Comparison of ENCODE assay signal across 15 mouse cellular contexts in the genomic region with DNA sequence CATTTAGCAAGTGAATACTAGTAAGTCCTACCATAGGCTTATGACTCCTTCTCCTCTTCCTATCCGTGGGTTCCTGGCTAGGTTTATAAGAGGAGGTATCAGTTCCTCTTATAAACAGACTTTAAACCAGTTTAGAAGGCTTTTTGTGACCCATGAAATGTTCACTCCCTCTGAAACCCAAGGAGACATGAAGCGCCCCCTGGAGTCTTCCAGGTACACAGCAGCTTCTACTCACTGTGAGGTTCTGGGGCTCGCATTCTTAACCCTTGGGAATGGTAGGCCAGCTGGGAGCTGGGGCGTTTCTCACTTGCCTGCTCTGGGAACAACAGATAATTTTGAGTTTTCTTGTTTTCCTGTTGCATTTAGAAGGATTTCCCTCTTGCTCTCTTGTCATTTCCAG. TPM values are rescaled to one million over a fixed set of nuclear protein-coding genes. Genes with fewer than 3 reads are reported as not detected.
DNase-seq lines count a peak whose midpoint lies in the region; ATAC-seq and TF ChIP-seq lines count a peak whose summit lies in the region.
"Had no signal": no experiment of that assay in that cellular context is flagged by ENCODE, and none has a peak within 500 bp of the region (broad histone marks: within the 10 kb centered on the region; RNA-seq: fewer than 3 reads in every experiment).

No protein-coding gene starts in this region.

- H3K9ac ChIP-seq in intestine, postnatal 0 days (ENCODE audit: low read depth, low read length): no peak overlapping the region
- H3K9ac ChIP-seq in intestine, embryonic 16.5 days (ENCODE audit: low read depth, low read length): no peak overlapping the region
- no peak overlapping the region for H3K9ac ChIP-seq in CH12.LX (ENCODE audit: insufficient read depth, low read depth)
- no peak overlapping the region for H3K9ac ChIP-seq in liver, embryonic 14.5 days (replicated peaks)
- H3K9ac ChIP-seq: neural tube, embryonic 12.5 days had no signal

- no peak overlapping the region for H3K4me3 ChIP-seq in intestine, postnatal 0 days (ENCODE audit: low read depth, low read length)
- H3K4me3 ChIP-seq in intestine, embryonic 16.5 days (ENCODE audit: low read length): no peak overlapping the region
- H3K4me3 ChIP-seq in CH12.LX (replicated peaks in 1 of 3; ENCODE audit: low read depth in 2 of 3, low read length in 2 of 3, poor library complexity in 1 of 3): no peak overlapping the region
- H3K4me3 ChIP-seq in liver, embryonic 14.5 days (ENCODE audit: insufficient read depth in 1 of 2, low read depth in 2 of 2, low read length in 2 of 2): no peak overlapping the region
- no peak overlapping the region for H3K4me3 ChIP-seq in limb, embryonic 10.5 days
- H3K4me3 ChIP-seq: midbrain, embryonic 10.5 days; neural tube, embryonic 12.5 days had no signal

- no peak overlapping the region for H3K27ac ChIP-seq in intestine, postnatal 0 days (ENCODE audit: low read depth, low read length)
- H3K27ac ChIP-seq in intestine, embryonic 16.5 days (ENCODE audit: low read length): no peak overlapping the region
- no peak overlapping the region for H3K27ac ChIP-seq in CH12.LX (ENCODE audit: insufficient read depth, low read depth)
- no peak overlapping the region for H3K27ac ChIP-seq in liver, embryonic 14.5 days
- H3K27ac ChIP-seq in limb, embryonic 10.5 days: no peak overlapping the region
- H3K27ac ChIP-seq: midbrain, embryonic 10.5 days; neural tube, embryonic 12.5 days had no signal

- in situ Hi-C loops in CH12.LX (cut with MboI; ENCODE audit: low pct_ligation_motif_present, low pct_unique_long_range_greater_than_20kb, low sequenced_read_pairs): no loop called here

- no peaks in the 10 kb centered on the region for H3K9me3 ChIP-seq in intestine, postnatal 0 days (ENCODE audit: control insufficient read depth)
- H3K9me3 ChIP-seq in intestine, embryonic 16.5 days (ENCODE audit: control insufficient read depth, low read length): no peaks in the 10 kb centered on the region
- peaks cover 4% of the 10 kb centered on the region for H3K9me3 ChIP-seq in CH12.LX (replicated peaks; ENCODE audit: low read length)
- no peaks in the 10 kb centered on the region for H3K9me3 ChIP-seq in liver, embryonic 14.5 days (ENCODE audit: control insufficient read depth, low read length)
- no peaks in the 10 kb centered on the region for H3K9me3 ChIP-seq in limb, embryonic 10.5 days (replicated peaks)
- H3K9me3 ChIP-seq: midbrain, embryonic 10.5 days; neural tube, embryonic 12.5 days had no signal

- no peaks in the 10 kb centered on the region for H3K4me1 ChIP-seq in intestine, postnatal 0 days (replicated peaks; ENCODE audit: control insufficient read depth, insufficient read depth, low read length)
- H3K4me1 ChIP-seq in intestine, embryonic 16.5 days (ENCODE audit: control insufficient read depth, insufficient read depth, low read length): no peaks in the 10 kb centered on the region
- no peaks in the 10 kb centered on the region for H3K4me1 ChIP-seq in CH12.LX (ENCODE audit: control insufficient read depth in 1 of 2, insufficient read depth in 2 of 2)
- peaks cover 13 to 16% of the 10 kb centered on the region in 2 experiments for H3K4me1 ChIP-seq in liver, embryonic 14.5 days (replicated peaks; ENCODE audit: control insufficient read depth in 2 of 2, insufficient read depth in 2 of 2, low read length in 1 of 2)
- no peaks in the 10 kb centered on the region for H3K4me1 ChIP-seq in limb, embryonic 10.5 days
- H3K4me1 ChIP-seq: midbrain, embryonic 10.5 days; neural tube, embryonic 12.5 days had no signal

- TF ChIP-seq EP300 in CH12.LX (IDR thresholded peaks at IDR 0.05; ENCODE audit: low read length): no peak
- no peak for TF ChIP-seq EP300 in liver, embryonic 14.5 days (IDR thresholded peaks at IDR 0.05; ENCODE audit: low read depth)

- TF ChIP-seq CTCF in intestine, postnatal 0 days (IDR thresholded peaks at IDR 0.05; ENCODE audit: low read depth): 0 out of 2 replicates have a peak, but pooled peaks have one; percentile 5
- TF ChIP-seq CTCF in CH12.LX (conservative IDR thresholded peaks at IDR 0.05 in 1 of 2, IDR thresholded peaks at IDR 0.05 in 1 of 2; ENCODE audit: low read depth in 2 of 2, low read length in 2 of 2): peak in 1 of 2 experiments; percentile 27; a peak in 2 of 4 replicates
- TF ChIP-seq CTCF in liver, embryonic 14.5 days (IDR thresholded peaks at IDR 0.05; ENCODE audit: low read depth): peak; percentile 77

- dilution Hi-C loops in CH12.LX (cut with MboI; ENCODE audit: extremely low pct_ligation_motif_present, extremely low pct_unique_long_range_greater_than_20kb, low sequenced_read_pairs): no loop called here

- TF ChIP-seq RAD21 in CH12.LX (IDR thresholded peaks at IDR 0.05; ENCODE audit: low read depth, low read length): no peak

- DNase-seq in CH12.LX (ENCODE audit: extremely low read depth) (peak; percentile 10), ZHBTc4 (ENCODE audit: low read depth, low spot score) (peak; percentile 20)
- peak in 2 of 3 experiments; percentile 11 to 26 for DNase-seq in liver, embryonic 14.5 days (ENCODE audit: low read depth in 3 of 3, low spot score in 3 of 3)
- no peak for DNase-seq in urinary bladder, postnatal 10 days (ENCODE audit: low spot score)
- no peak for DNase-seq in urinary bladder, postnatal 4 days (ENCODE audit: low spot score in 2 of 2)
- DNase-seq in limb, embryonic 10.5 days (ENCODE audit: low spot score): no peak
- DNase-seq: cerebellum, postnatal 14 days; kidney, postnatal 10 days; lung, postnatal 14 days; thymus, postnatal 14 days had no signal

- H3K79me2 ChIP-seq in CH12.LX (replicated peaks; ENCODE audit: control insufficient read depth, extremely low read depth, insufficient read depth, poor library complexity, severe bottlenecking): no peaks in the 10 kb centered on the region

- no peaks in the 10 kb centered on the region for H3K27me3 ChIP-seq in intestine, postnatal 0 days (replicated peaks; ENCODE audit: control insufficient read depth, insufficient read depth, low read length)
- no peaks in the 10 kb centered on the region for H3K27me3 ChIP-seq in intestine, embryonic 16.5 days (replicated peaks; ENCODE audit: control insufficient read depth, insufficient read depth, low read length)
- H3K27me3 ChIP-seq in CH12.LX (replicated peaks): peaks cover 4% of the 10 kb centered on the region
- H3K27me3 ChIP-seq in liver, embryonic 14.5 days (ENCODE audit: control insufficient read depth, insufficient read depth, low read length): no peaks in the 10 kb centered on the region
- H3K27me3 ChIP-seq in limb, embryonic 10.5 days (ENCODE audit: low read depth, poor library complexity, severe bottlenecking): no peaks in the 10 kb centered on the region
- H3K27me3 ChIP-seq: neural tube, embryonic 12.5 days had no signal

- WGBS in intestine, postnatal 0 days: 75% methylated on average over 4 of the region's 4 CpGs
- WGBS in intestine, embryonic 16.5 days: 68% methylated on average over 4 of the region's 4 CpGs
- 49% methylated on average over 4 of the region's 4 CpGs for WGBS in liver, embryonic 14.5 days (ENCODE audit: insufficient replicate concordance)
- 72% methylated on average over 4 of the region's 4 CpGs for WGBS in limb, embryonic 10.5 days

- no peak overlapping the region for H3K4me2 ChIP-seq in intestine, postnatal 0 days (replicated peaks; ENCODE audit: low read depth)
- no peak overlapping the region for H3K4me2 ChIP-seq in intestine, embryonic 16.5 days (ENCODE audit: low read depth, low read length)
- H3K4me2 ChIP-seq in CH12.LX (ENCODE audit: insufficient read depth, low read depth, poor library complexity, severe bottlenecking): no peak overlapping the region
- H3K4me2 ChIP-seq in liver, embryonic 14.5 days (ENCODE audit: low read depth): no peak overlapping the region
- H3K4me2 ChIP-seq: neural tube, embryonic 12.5 days had no signal

- no peak for TF ChIP-seq POLR2A in CH12.LX (IDR thresholded peaks at IDR 0.05; ENCODE audit: low read depth, low read length)

- no peak for ATAC-seq in intestine, postnatal 0 days
- ATAC-seq in intestine, embryonic 16.5 days: no peak
- 0 out of 2 replicates have a peak, but pooled peaks have one; percentile 24 for ATAC-seq in liver, embryonic 14.5 days (ENCODE audit: insufficient read depth)
- ATAC-seq: forebrain, embryonic 14.5 days had no signal

- H3K36me3 ChIP-seq in intestine, postnatal 0 days (ENCODE audit: control insufficient read depth, insufficient read depth): no peaks in the 10 kb centered on the region
- H3K36me3 ChIP-seq in intestine, embryonic 16.5 days (ENCODE audit: control insufficient read depth, insufficient read depth, low read length): no peaks in the 10 kb centered on the region
- no peaks in the 10 kb centered on the region for H3K36me3 ChIP-seq in CH12.LX (replicated peaks in 1 of 2; ENCODE audit: control insufficient read depth in 1 of 2, insufficient read depth in 1 of 2, low read length in 1 of 2)
- no peaks in the 10 kb centered on the region for H3K36me3 ChIP-seq in liver, embryonic 14.5 days (replicated peaks; ENCODE audit: control insufficient read depth, insufficient read depth, low read depth)
- H3K36me3 ChIP-seq in limb, embryonic 10.5 days: no peaks in the 10 kb centered on the region
- H3K36me3 ChIP-seq: midbrain, embryonic 10.5 days; neural tube, embryonic 12.5 days had no signal

TF ChIP-seq in CH12.LX, 34 proteins besides CTCF, POLR2A, EP300 and RAD21:
- TF ChIP-seq JUN (IDR thresholded peaks at IDR 0.05; ENCODE audit: insufficient read depth, low read depth, low read length): no peak
- no peak for TF ChIP-seq MXI1 (IDR thresholded peaks at IDR 0.05; ENCODE audit: low read depth, low read length)
- TF ChIP-seq NRF1 (IDR thresholded peaks at IDR 0.05; ENCODE audit: low read depth, low read length): no peak
- no peak for TF ChIP-seq CHD2 (IDR thresholded peaks at IDR 0.05; ENCODE audit: low read length)
- no peak for TF ChIP-seq UBTF (IDR thresholded peaks at IDR 0.05; ENCODE audit: low read depth, low read length)
- TF ChIP-seq MAFK (IDR thresholded peaks at IDR 0.05; ENCODE audit: insufficient replicate concordance, low read length): no peak
- TF ChIP-seq KAT2A (IDR thresholded peaks at IDR 0.05; ENCODE audit: insufficient replicate concordance, low read length): no peak

RNA-seq across cellular contexts. Expression of a gene that starts 45.4 kb away (rescaled TPM):
- 61.2 and 64.5 TPM in 2 replicates for polyA plus RNA-seq in intestine, postnatal 0 days (2015; fragmentation: Nextera tagmentation; extraction: Ambion mirVana)
- 65.6 and 67.6 TPM in 2 replicates for polyA plus RNA-seq in intestine, embryonic 16.5 days (2015; fragmentation: Nextera tagmentation; extraction: Ambion mirVana)
- 0.25 and 0.42 TPM in 2 replicates for total RNA-seq in CH12.LX (2012; rRNA removed)
- not detected in 2 replicates for total RNA-seq in CH12.LX (2014; rRNA removed)
- 4.2 and 4.9 TPM in 2 replicates for polyA plus RNA-seq in CH12.LX (2012; ENCODE audit: insufficient read length, low read depth)
- 13.6 and 26.6 TPM in 2 replicates for polyA plus RNA-seq in liver, embryonic 14.5 days (2012; rRNA removed)
- polyA plus RNA-seq in liver, embryonic 14.5 days (2014; fragmentation: Nextera tagmentation; extraction: Ambion mirVana): 58.9 and 60.6 TPM in 2 replicates
- 11.1 and 12.4 TPM in 2 replicates for polyA plus RNA-seq in limb, embryonic 10.5 days (2016; fragmentation: Nextera tagmentation; extraction: Ambion mirVana)

Comparison
In these comparisons a context has a peak if more than half of its experiments do, and no peak if none do; other contexts are left out.
1. DNase-seq: peak in CH12.LX (single experiment), ZHBTc4 (single experiment) and liver, embryonic 14.5 days (2 of 3); none in urinary bladder, postnatal 10 days (single experiment), urinary bladder, postnatal 4 days (0 of 2) and limb, embryonic 10.5 days (single experiment).